Mouse (Mus musculus): ENCODE measurements around the gene St8sia1. TPM values are rescaled to one million over a fixed set of nuclear protein-coding genes. Genes with fewer than 3 reads are reported as not detected.

St8sia1 gene
- polyA plus RNA-seq, 1 experiment from 2014 or later, result 3.7 TPM

GRCm38 (mm10) chr6:142920901-142921300 lies 43.4 kb downstream of the St8sia1 start:
- Histone ChIP-seq H3K36me3 (no peaks in the 10 kb centered on the region), H3K27me3 (replicated peaks) (no peaks in the 10 kb centered on the region), H3K4me3 (no peak overlapping the region), H3K9ac (no peak overlapping the region), H3K27ac (ENCODE audit: poor library complexity, severe bottlenecking) (no peak overlapping the region), H3K4me2 (no peak overlapping the region), H3K4me1 (replicated peaks) (peaks cover 7% of the 10 kb centered on the region), H3K9me3 (replicated peaks) (0 out of 2 replicates have a peak, but pooled peaks cover 4% of the 10 kb centered on the region)
- no peak for ATAC-seq (ENCODE audit: insufficient number of reproducible peaks, low FRiP score)
- WGBS, result 38% methylated on average over 5 of the region's 5 CpGs

GRCm38 (mm10) chr6:142918691-142919090 lies 45.6 kb downstream of the St8sia1 start:
- no peaks in the 10 kb centered on the region for H3K36me3 ChIP-seq
- no peak overlapping the region for H3K4me3 ChIP-seq
- no peak overlapping the region for H3K27ac ChIP-seq (ENCODE audit: poor library complexity, severe bottlenecking)
- no peak overlapping the region for H3K4me2 ChIP-seq
- WGBS, result 84% methylated on average over 6 of the region's 6 CpGs
- ATAC-seq (ENCODE audit: insufficient number of reproducible peaks, low FRiP score), result no peak
- H3K27me3 ChIP-seq (replicated peaks), result no peaks in the 10 kb centered on the region
- peaks cover 7% of the 10 kb centered on the region for H3K4me1 ChIP-seq (replicated peaks)
- no peak overlapping the region for H3K9ac ChIP-seq
- H3K9me3 ChIP-seq (replicated peaks), result 0 out of 2 replicates have a peak, but pooled peaks cover 4% of the 10 kb centered on the region

GRCm38 (mm10) chr6:142917471-142917901 lies 46.8 kb downstream of the St8sia1 start:
- 77% methylated on average over 13 of the region's 13 CpGs for WGBS
- H3K4me2 ChIP-seq, result no peak overlapping the region
- no peak overlapping the region for H3K9ac ChIP-seq
- no peak overlapping the region for H3K4me3 ChIP-seq
- no peaks in the 10 kb centered on the region for H3K27me3 ChIP-seq (replicated peaks)
- no peaks in the 10 kb centered on the region for H3K36me3 ChIP-seq
- H3K4me1 ChIP-seq (replicated peaks), result peaks cover 7% of the 10 kb centered on the region
- 0 out of 2 replicates have a peak, but pooled peaks cover 2% of the 10 kb centered on the region for H3K9me3 ChIP-seq (replicated peaks)
- H3K27ac ChIP-seq (ENCODE audit: poor library complexity, severe bottlenecking), result no peak overlapping the region
- no peak for ATAC-seq (ENCODE audit: insufficient number of reproducible peaks, low FRiP score)

GRCm38 (mm10) chr6:142916271-142916941 lies 47.8 kb downstream of the St8sia1 start:
- Histone ChIP-seq H3K4me1 (replicated peaks) (peaks cover 7% of the 10 kb centered on the region), H3K4me3 (no peak overlapping the region), H3K9me3 (replicated peaks) (no peaks in the 10 kb centered on the region), H3K9ac (no peak overlapping the region), H3K4me2 (no peak overlapping the region), H3K27me3 (replicated peaks) (no peaks in the 10 kb centered on the region), H3K27ac (ENCODE audit: poor library complexity, severe bottlenecking) (no peak overlapping the region), H3K36me3 (no peaks in the 10 kb centered on the region)
- ATAC-seq (ENCODE audit: insufficient number of reproducible peaks, low FRiP score), result no peak
- WGBS, result 91% methylated on average over 11 of the region's 11 CpGs

GRCm38 (mm10) chr6:142915464-142915863 lies 48.8 kb downstream of the St8sia1 start:
- H3K36me3 ChIP-seq, result no peaks in the 10 kb centered on the region
- no peaks in the 10 kb centered on the region for H3K9me3 ChIP-seq (replicated peaks)
- H3K4me3 ChIP-seq, result no peak overlapping the region
- no peak overlapping the region for H3K9ac ChIP-seq
- no peaks in the 10 kb centered on the region for H3K27me3 ChIP-seq (replicated peaks)
- H3K27ac ChIP-seq (ENCODE audit: poor library complexity, severe bottlenecking), result no peak overlapping the region
- H3K4me1 ChIP-seq (replicated peaks), result no peaks in the 10 kb centered on the region; the same call in 1 of the 2 replicates
- H3K4me2 ChIP-seq, result no peak overlapping the region
- WGBS, result 60% methylated on average over 5 of the region's 5 CpGs
- ATAC-seq (ENCODE audit: insufficient number of reproducible peaks, low FRiP score), result no peak

- H3K27me3 ChIP-seq (replicated peaks), result no peaks in the 10 kb centered on the region
- no peak overlapping the region for H3K4me2 ChIP-seq
- H3K36me3 ChIP-seq, result no peaks in the 10 kb centered on the region
- H3K9me3 ChIP-seq (replicated peaks), result no peaks in the 10 kb centered on the region
- no peak overlapping the region for H3K27ac ChIP-seq (ENCODE audit: poor library complexity, severe bottlenecking)
- no peak overlapping the region for H3K9ac ChIP-seq
- ATAC-seq (ENCODE audit: insufficient number of reproducible peaks, low FRiP score), result no peak
- H3K4me1 ChIP-seq (replicated peaks), result 0 out of 2 replicates have a peak, but pooled peaks cover under 1% of the 10 kb centered on the region
- WGBS, result 81% methylated on average over 10 of the region's 10 CpGs
- no peak overlapping the region for H3K4me3 ChIP-seq
These were observed 49.6 kb downstream of the St8sia1 start for GRCm38 (mm10) chr6:142914676-142915075.

GRCm38 (mm10) chr6:142911263-142911662 lies 53.0 kb downstream of the St8sia1 start:
- H3K9me3 ChIP-seq (replicated peaks), result no peaks in the 10 kb centered on the region
- WGBS, result 75% methylated on average over 3 of the region's 3 CpGs
- ATAC-seq (ENCODE audit: insufficient number of reproducible peaks, low FRiP score), result no peak
- H3K4me3 ChIP-seq, result no peak overlapping the region
- H3K27me3 ChIP-seq (replicated peaks), result no peaks in the 10 kb centered on the region
- H3K4me1 ChIP-seq (replicated peaks), result 0 out of 2 replicates have a peak, but pooled peaks cover 3% of the 10 kb centered on the region
- no peak overlapping the region for H3K9ac ChIP-seq
- no peak overlapping the region for H3K4me2 ChIP-seq
- no peaks in the 10 kb centered on the region for H3K36me3 ChIP-seq
- H3K27ac ChIP-seq (ENCODE audit: poor library complexity, severe bottlenecking), result no peak overlapping the region

- 88% methylated on average over 7 of the region's 7 CpGs for WGBS
- ATAC-seq (ENCODE audit: insufficient number of reproducible peaks, low FRiP score), result no peak
- Histone ChIP-seq H3K27me3 (replicated peaks) (no peaks in the 10 kb centered on the region), H3K4me1 (replicated peaks) (0 out of 2 replicates have a peak, but pooled peaks cover 3% of the 10 kb centered on the region), H3K9ac (no peak overlapping the region), H3K9me3 (replicated peaks) (no peaks in the 10 kb centered on the region), H3K27ac (ENCODE audit: poor library complexity, severe bottlenecking) (no peak overlapping the region), H3K4me2 (no peak overlapping the region), H3K4me3 (no peak overlapping the region), H3K36me3 (no peaks in the 10 kb centered on the region)
These were observed 53.5 kb downstream of the St8sia1 start for GRCm38 (mm10) chr6:142910721-142911120.

- 77% methylated on average over 3 of the region's 3 CpGs for WGBS
- Histone ChIP-seq H3K36me3 (no peaks in the 10 kb centered on the region), H3K27ac (ENCODE audit: poor library complexity, severe bottlenecking) (no peak overlapping the region), H3K27me3 (replicated peaks) (no peaks in the 10 kb centered on the region), H3K9me3 (replicated peaks) (no peaks in the 10 kb centered on the region), H3K4me3 (no peak overlapping the region), H3K9ac (no peak overlapping the region), H3K4me1 (replicated peaks) (0 out of 2 replicates have a peak, but pooled peaks cover 3% of the 10 kb centered on the region), H3K4me2 (no peak overlapping the region)
- ATAC-seq (ENCODE audit: insufficient number of reproducible peaks, low FRiP score), result no peak
These were observed 54.5 kb downstream of the St8sia1 start for GRCm38 (mm10) chr6:142909771-142910105.

- Histone ChIP-seq H3K36me3 (no peaks in the 10 kb centered on the region), H3K4me2 (no peak overlapping the region), H3K27me3 (replicated peaks) (no peaks in the 10 kb centered on the region), H3K4me1 (replicated peaks) (0 out of 2 replicates have a peak, but pooled peaks cover 3% of the 10 kb centered on the region), H3K9me3 (replicated peaks) (no peaks in the 10 kb centered on the region), H3K9ac (no peak overlapping the region), H3K27ac (ENCODE audit: poor library complexity, severe bottlenecking) (no peak overlapping the region), H3K4me3 (no peak overlapping the region)
- peak; percentile 22; the same call in 1 of the 2 replicates for ATAC-seq (ENCODE audit: insufficient number of reproducible peaks, low FRiP score)
- WGBS, result 48% methylated on average over 5 of the region's 5 CpGs
These were observed 55.1 kb downstream of the St8sia1 start for GRCm38 (mm10) chr6:142908911-142909770.

- Histone ChIP-seq H3K27ac (ENCODE audit: poor library complexity, severe bottlenecking) (no peak overlapping the region), H3K4me2 (no peak overlapping the region), H3K4me1 (replicated peaks) (0 out of 2 replicates have a peak, but pooled peaks cover 3% of the 10 kb centered on the region), H3K36me3 (no peaks in the 10 kb centered on the region), H3K27me3 (replicated peaks) (no peaks in the 10 kb centered on the region), H3K4me3 (no peak overlapping the region), H3K9ac (no peak overlapping the region), H3K9me3 (replicated peaks) (no peaks in the 10 kb centered on the region)
- WGBS, result 75% methylated on average over 3 of the region's 3 CpGs
- no peak for ATAC-seq (ENCODE audit: insufficient number of reproducible peaks, low FRiP score)
These were observed 55.8 kb downstream of the St8sia1 start for GRCm38 (mm10) chr6:142908412-142908811.

Data from heart, embryonic 12.5 days (tissue).